Mouse (Mus musculus) liver, adult 2 months (tissue): Measurements from ENCODE around the gene Klhl28.

Experiments used
- CTCF ChIP-seq: fragments of 200-500 bp; IDR thresholded peaks from 2 replicates; pipeline ENCODE4 v1.5.1; 2011; ENCODE audit warnings: low read depth, low read length, control low read depth
- POLR2A ChIP-seq: fragments of 200-500 bp; IDR thresholded peaks from 2 replicates; pipeline ENCODE4 v1.6.1; 2011; ENCODE audit warnings: low read length, control low read depth; ENCODE audit not compliant: insufficient read depth; ENCODE audit errors: extremely low read depth

- no peak for TF ChIP-seq POLR2A
- no peak for TF ChIP-seq CTCF
Measured at GRCm38 (mm10) chr12:64968067-64968466, 2.7 kb upstream of the Klhl28 start.
